Comparison of ENCODE assay signal across 8 mouse cellular contexts in the genomic region with DNA sequence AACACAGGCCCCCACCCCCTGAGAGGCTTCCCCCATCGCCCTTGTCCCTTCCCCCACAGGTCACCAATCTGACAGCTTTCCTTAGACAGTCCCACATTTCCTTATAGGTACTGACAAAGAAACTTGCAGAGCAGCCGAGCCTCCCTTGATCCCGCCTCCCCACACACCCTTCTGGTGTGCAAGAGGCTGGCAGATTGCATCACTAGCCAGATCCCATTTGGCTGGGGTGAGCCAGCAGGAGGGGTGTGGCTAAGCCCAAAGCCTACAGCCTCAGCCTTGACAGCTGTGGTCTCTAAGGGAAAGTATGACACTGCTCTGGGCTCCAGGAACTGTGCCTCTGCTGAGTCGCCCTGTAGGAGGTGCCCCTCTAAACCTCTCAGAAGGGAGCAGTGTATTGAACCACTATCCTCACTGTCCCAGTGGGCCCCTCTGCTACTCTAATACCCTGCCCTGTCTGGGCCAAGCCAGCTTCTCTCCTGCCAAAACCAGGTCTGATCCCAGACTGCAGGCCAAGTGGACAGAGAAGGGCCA. TPM values are rescaled to one million over a fixed set of nuclear protein-coding genes. Genes with fewer than 3 reads are reported as not detected.
A peak's percentile ranks its signal among the peaks of the same experiment; 100 is the strongest.
DNase-seq lines count a peak whose midpoint lies in the region; ATAC-seq lines count a peak whose summit lies in the region.

No protein-coding gene starts in this region.

- WGBS in hindbrain, embryonic 14.5 days, result 5% methylated on average over 4 of the region's 4 CpGs

- peak; percentile 6 for DNase-seq in T-cell, adult 2 months (ENCODE audit: low spot score)
- DNase-seq in cerebellum, postnatal 25 days, result peak; percentile 64 to 73
- peak; percentile 79 to 81 for DNase-seq in frontal cortex, postnatal 36 days (ENCODE audit: low spot score in 2 of 2)
- peak; percentile 46 for DNase-seq in hindbrain, embryonic 14.5 days (ENCODE audit: low spot score)
- peak; percentile 73 to 78 for DNase-seq in layer of hippocampus, postnatal 36 days
- peak; percentile 91 for DNase-seq in lung, postnatal 25 days (ENCODE audit: low spot score)
- DNase-seq in right cerebral cortex, adult 2 months (ENCODE audit: low spot score in 2 of 2), result peak; percentile 74 to 77
- DNase-seq in urinary bladder, postnatal 4 days (ENCODE audit: low spot score in 2 of 2), result peak; percentile 71 to 83

- H3K27me3 ChIP-seq in hindbrain, embryonic 14.5 days (ENCODE audit: control insufficient read depth, insufficient read depth, low read length), result no peaks in the 10 kb centered on the region

- peak overlapping the region; percentile 6 for H3K4me2 ChIP-seq in hindbrain, embryonic 14.5 days (replicated peaks)

- H3K36me3 ChIP-seq in hindbrain, embryonic 14.5 days (replicated peaks; ENCODE audit: control insufficient read depth, insufficient read depth), result peaks cover 11% of the 10 kb centered on the region; the same call in 1 of the 2 replicates

- no peaks in the 10 kb centered on the region for H3K9me3 ChIP-seq in hindbrain, embryonic 14.5 days (ENCODE audit: control insufficient read depth, low read length)

- peak; percentile 70 for ATAC-seq in hindbrain, embryonic 14.5 days (ENCODE audit: low FRiP score)

- peak overlapping the region; percentile 38 for H3K9ac ChIP-seq in hindbrain, embryonic 14.5 days

- peak overlapping the region; percentile 10; the same call in 1 of the 2 replicates for H3K4me3 ChIP-seq in hindbrain, embryonic 14.5 days (replicated peaks; ENCODE audit: low read length)

- peaks cover 39% of the 10 kb centered on the region for H3K4me1 ChIP-seq in hindbrain, embryonic 14.5 days (replicated peaks; ENCODE audit: control insufficient read depth, insufficient read depth, low read length)

- peak overlapping the region; percentile 51; the same call in 1 of the 2 replicates for H3K27ac ChIP-seq in hindbrain, embryonic 14.5 days

RNA-seq across cellular contexts. Expression of gene Slc7a5, which starts 9.0 kb away (rescaled TPM):
- 57.3 and 65.0 TPM in 2 replicates for polyA plus RNA-seq in hindbrain, embryonic 14.5 days (2014; fragmentation: Nextera tagmentation; extraction: Ambion mirVana)
- 10 to 100 TPM; 60.2 to 70.4 TPM for total RNA-seq in layer of hippocampus, postnatal 36 days (2021)

RNA-seq across cellular contexts. Expression of gene Car5a, which starts 46.2 kb away (rescaled TPM):
- not detected in 2 replicates for polyA plus RNA-seq in hindbrain, embryonic 14.5 days (2014; fragmentation: Nextera tagmentation; extraction: Ambion mirVana)
- total RNA-seq in layer of hippocampus, postnatal 36 days (2021), result not detected

RNA-seq across cellular contexts. Expression of gene Banp, which starts 51.1 kb away (rescaled TPM):
- 37.8 and 50.5 TPM in 2 replicates for polyA plus RNA-seq in hindbrain, embryonic 14.5 days (2014; fragmentation: Nextera tagmentation; extraction: Ambion mirVana)
- 10 to 100 TPM; 55.5 to 73.5 TPM for total RNA-seq in layer of hippocampus, postnatal 36 days (2021)

Comparison
In these comparisons a context has a peak if more than half of its experiments do, and no peak if none do; other contexts are left out.
1. Peak in every context shown above with its lines: DNase-seq, ATAC-seq, H3K4me3 ChIP-seq and H3K27ac ChIP-seq.
2. DNase-seq: peak in every context shown above with its lines; median percentile 91 in lung, postnatal 25 days; 80 in frontal cortex, postnatal 36 days; 77 in urinary bladder, postnatal 4 days; 76 in layer of hippocampus, postnatal 36 days; 76 in right cerebral cortex, adult 2 months; 68 in cerebellum, postnatal 25 days; 46 in hindbrain, embryonic 14.5 days; 6 in T-cell, adult 2 months.